Mouse (Mus musculus) neural tube, embryonic 14.5 days (tissue): ENCODE measurements at regions not wholly inside any gene's neighbourhood (a gene's known extent, or its start where the extent isn't known, plus 50 kb on each side); places are given as distances from the start of the nearest gene placed in this dataset.
A peak's percentile ranks its signal among the peaks of the same experiment; 100 is the strongest.

Experiments used
- ATAC-seq: fragments of 200-750 bp; cut with Nextera tagmentation; 2 replicates; pipeline ENCODE4 v1.8.0; 2017; ENCODE audit warnings: low read depth, mild to moderate bottlenecking, moderate TSS enrichment, moderate library complexity
- H3K27ac ChIP-seq: fragments of 300-500 bp; sonication (generic); 2 replicates; pipeline ENCODE4 v1.5.1; 2014; ENCODE audit warnings: low read depth, mild to moderate bottlenecking, control low read depth, low read length, moderate library complexity, mixed read lengths
- H3K27me3 ChIP-seq: fragments of 300-500 bp; sonication (generic); 2 replicates; pipeline ENCODE4 v1.6.1; 2014; ENCODE audit warnings: low read length; ENCODE audit not compliant: control insufficient read depth, insufficient read depth
- H3K36me3 ChIP-seq: fragments of 300-500 bp; sonication (generic); 2 replicates; pipeline ENCODE4 v1.6.1; 2014; ENCODE audit warnings: low read length, mixed read lengths; ENCODE audit not compliant: control insufficient read depth, insufficient read depth
- H3K4me1 ChIP-seq: fragments of 300-500 bp; sonication (generic); 2 replicates; pipeline ENCODE4 v1.6.1; 2014; ENCODE audit warnings: low read length; ENCODE audit not compliant: control insufficient read depth, insufficient read depth
- H3K4me2 ChIP-seq: fragments of 300-500 bp; sonication (generic); 2 replicates; pipeline ENCODE4 v1.6.1; 2014; ENCODE audit warnings: mild to moderate bottlenecking, low read depth, low read length, control low read depth
- H3K4me3 ChIP-seq: fragments of 300-500 bp; sonication (generic); 2 replicates; pipeline ENCODE4 v1.5.1; 2014; ENCODE audit warnings: low read depth, low read length, control low read depth, mixed read lengths
- H3K9ac ChIP-seq: fragments of 300-500 bp; sonication (generic); replicated peaks from 2 replicates; pipeline ENCODE4 v1.6.1; 2014; ENCODE audit warnings: low read depth, mild to moderate bottlenecking, control low read depth, low read length, mixed read lengths
- H3K9me3 ChIP-seq: fragments of 300-500 bp; sonication (generic); 2 replicates; pipeline ENCODE4 v1.6.1; 2016; ENCODE audit warnings: low read length; ENCODE audit not compliant: control insufficient read depth
- WGBS: fragments of 180-500 bp; shearing (Covaris S2); extraction: QIAGEN DNeasy Blood & Tissue Kit; methylation state at CpG from one replicate; pipeline ENCODE4 v1.1.7; 2014; 5-methylcytosine and 5-hydroxymethylcytosine counted together

GRCm38 (mm10) chr5:6103107-6103506, 354.0 kb upstream of the Steap1 start:
- Histone ChIP-seq H3K27me3 (no peaks in the 10 kb centered on the region), H3K4me1 (no peaks in the 10 kb centered on the region), H3K27ac (no peak overlapping the region), H3K9ac (no peak overlapping the region), H3K9me3 (no peaks in the 10 kb centered on the region), H3K36me3 (no peaks in the 10 kb centered on the region), H3K4me3 (no peak overlapping the region), H3K4me2 (no peak overlapping the region)
- 56% methylated on average over 7 of the region's 7 CpGs for WGBS
- ATAC-seq: peak; percentile 28; the same call in 1 of the 2 replicates
